Mouse (Mus musculus) MEL-GATA-1-ER (cell line): ENCODE data around the gene Muc13.

ENCODE experiments used
- DNase-seq: peaks from one replicate; pipeline ENCODE4 v3.0.0-alpha.2; 2012; ENCODE audit warnings: low read depth; ENCODE audit errors: extremely low read depth

Muc13 gene

DNA sequence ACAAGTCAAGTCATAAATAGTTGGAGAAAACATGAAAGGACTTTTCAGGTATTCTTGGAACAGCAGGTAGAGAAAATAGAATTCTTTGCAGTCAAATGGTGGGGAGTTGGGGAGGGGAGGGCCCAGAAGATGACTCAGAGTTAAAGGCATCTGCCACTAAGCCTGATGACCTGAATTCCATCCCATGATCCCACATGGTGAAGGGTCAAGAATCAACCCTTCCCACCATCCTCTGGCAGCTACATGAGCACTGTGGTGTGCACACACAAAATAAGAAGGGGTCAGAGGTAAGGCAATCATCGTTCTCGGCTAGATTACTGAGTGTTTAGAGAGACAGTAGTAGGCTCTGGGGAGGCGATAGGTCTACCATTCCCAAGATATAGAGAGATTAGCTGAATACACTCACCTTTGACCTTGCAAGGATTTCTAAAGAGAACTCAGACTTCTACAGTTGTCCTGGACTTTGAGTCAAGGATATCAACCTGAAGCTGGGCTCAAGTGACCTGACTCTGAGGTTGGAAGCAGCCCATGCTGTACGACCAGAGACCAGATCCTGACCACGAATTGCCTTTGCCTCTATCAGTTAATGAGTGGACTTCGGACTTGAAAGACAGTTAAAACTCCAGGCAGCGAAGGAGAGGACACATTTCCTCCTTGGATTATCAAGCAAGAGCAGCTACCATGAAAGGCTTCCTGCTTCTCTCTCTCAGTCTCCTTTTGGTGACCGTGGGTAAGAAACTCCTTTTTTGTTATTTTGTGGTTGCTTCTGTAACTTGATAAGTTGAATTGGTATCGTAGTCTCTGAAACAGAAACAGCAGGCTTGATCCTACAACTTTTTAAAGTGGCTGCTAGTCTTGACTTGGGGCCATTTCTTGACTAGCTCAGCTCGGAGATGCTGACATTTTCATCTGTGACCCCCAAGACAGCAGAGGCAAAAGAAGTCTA, at the start of gene Muc13:
Muc13 (plus strand) TSS at position 192 of the 946 bp plus-strand sequence.
- peak; percentile 82 for DNase-seq

GRCm38 (mm10) chr16:33744622-33745419, 49.0 kb upstream of the Muc13 start:
- no peak for DNase-seq

- DNase-seq = no peak
These were observed 48.4 kb upstream of the Muc13 start for GRCm38 (mm10) chr16:33745457-33745856.

DNA sequence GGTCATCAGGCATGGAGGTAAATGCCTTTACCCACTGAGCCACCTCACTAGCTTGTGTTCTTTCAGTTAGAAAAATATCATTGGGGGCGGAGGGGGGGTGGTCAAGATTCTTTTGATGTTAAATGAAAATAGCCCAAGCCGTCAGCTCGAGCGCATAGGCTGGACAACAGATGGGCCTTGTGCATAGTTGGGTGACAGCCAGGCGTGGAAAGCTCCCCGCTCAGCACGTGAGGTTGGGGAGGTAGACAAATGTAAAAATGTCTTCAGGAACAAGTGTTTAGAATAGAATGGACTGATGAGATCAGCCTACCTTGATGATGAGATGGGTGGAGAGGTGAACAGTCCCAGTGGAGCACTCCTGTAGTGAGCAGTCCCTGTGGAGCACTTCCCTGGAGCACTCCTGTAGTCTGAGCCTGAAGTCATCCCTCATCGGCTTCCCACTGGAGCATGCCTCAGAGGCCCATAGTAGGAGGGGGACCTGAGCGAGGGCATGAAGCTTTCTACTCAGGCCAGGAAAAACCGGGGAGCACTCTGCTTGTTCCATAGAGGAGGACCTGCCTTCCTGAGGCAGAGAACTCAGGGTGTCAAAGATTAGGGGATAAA, 47.7 kb upstream of the Muc13 start:
- no peak for DNase-seq

- DNase-seq = no peak
These were observed 46.4 kb upstream of the Muc13 start for GRCm38 (mm10) chr16:33747346-33747954.

DNA sequence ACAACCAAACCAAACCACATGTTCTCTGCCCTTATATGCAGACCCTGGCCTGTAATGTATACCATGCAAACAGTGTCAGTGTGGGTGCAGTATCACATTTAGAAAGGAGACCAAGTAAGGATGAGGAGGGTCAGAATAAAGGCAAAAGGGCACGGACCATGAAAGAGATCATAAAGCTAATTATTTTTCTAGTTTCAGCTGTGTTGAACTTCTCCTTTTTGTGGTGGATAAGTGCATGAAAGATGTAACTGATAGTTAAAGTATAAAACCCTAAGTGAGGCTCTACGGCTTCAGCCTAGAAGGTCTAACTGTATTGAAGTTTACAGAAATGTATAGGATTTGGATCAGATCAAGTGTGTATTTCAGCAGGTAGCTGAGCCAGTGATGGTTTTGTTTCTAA, 45.8 kb upstream of the Muc13 start:
- no peak for DNase-seq

DNA sequence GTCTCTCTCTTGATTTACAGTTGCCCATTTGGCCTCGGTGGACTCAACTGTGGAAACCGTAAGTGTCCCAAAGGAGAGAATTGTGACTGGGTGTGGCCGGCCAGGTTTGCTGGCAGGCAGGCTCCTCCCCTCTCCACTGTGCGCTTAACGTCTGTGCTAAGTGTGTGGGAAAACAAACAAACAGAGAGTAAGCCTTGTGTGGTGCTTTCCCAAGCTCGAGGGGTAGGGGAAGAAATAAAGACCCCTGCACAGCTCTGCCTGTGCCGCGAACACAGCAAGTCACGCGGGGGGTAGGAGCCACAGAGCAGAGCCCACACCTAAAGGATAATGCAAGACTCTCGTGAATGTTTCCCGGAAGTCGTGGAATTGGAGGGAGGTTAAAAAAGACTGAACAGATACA, 42.7 kb upstream of the Muc13 start:
- no peak for DNase-seq

- no peak for DNase-seq
These were observed 42.2 kb upstream of the Muc13 start for GRCm38 (mm10) chr16:33751590-33751989.

DNA sequence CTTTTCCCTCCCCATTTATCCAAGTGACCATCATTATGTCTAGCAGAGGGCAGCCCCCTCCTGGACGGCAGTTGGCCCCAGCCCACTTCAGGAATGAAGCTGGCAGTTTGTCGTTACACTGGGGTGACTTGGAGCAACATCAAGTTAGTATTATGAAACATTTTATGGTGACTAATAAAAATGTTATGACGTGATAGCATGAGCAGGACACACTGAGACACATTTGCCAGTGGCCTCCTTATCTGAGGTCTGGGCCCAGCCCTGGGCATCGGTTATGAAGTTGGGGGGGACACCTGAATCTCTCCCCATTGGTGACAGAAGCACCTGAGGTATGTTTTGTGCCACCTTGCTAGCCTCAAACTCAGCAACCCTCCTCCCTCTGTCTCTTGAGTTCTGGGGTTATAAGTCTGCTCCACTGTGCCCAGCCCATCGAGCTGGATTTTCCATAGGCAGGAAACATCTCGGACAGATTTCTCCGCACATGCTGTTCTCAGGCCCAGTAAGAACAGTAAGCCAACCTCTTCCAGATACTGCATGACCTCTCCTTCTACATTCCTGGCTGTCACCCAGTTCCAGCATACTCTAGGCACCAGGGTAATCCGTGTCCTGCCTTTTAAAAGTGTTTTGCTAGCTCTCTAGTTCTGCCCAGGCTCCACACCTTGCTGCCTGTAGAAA, 40.8 kb upstream of the Muc13 start:
- DNase-seq = no peak

GRCm38 (mm10) chr16:33755293-33755692, 38.5 kb upstream of the Muc13 start:
- no peak for DNase-seq

GRCm38 (mm10) chr16:33755961-33756360, 37.9 kb upstream of the Muc13 start:
- no peak for DNase-seq

GRCm38 (mm10) chr16:33756396-33756795, 37.4 kb upstream of the Muc13 start:
- DNase-seq = no peak

GRCm38 (mm10) chr16:33759207-33759606, 34.6 kb upstream of the Muc13 start:
- DNase-seq = no peak

DNA sequence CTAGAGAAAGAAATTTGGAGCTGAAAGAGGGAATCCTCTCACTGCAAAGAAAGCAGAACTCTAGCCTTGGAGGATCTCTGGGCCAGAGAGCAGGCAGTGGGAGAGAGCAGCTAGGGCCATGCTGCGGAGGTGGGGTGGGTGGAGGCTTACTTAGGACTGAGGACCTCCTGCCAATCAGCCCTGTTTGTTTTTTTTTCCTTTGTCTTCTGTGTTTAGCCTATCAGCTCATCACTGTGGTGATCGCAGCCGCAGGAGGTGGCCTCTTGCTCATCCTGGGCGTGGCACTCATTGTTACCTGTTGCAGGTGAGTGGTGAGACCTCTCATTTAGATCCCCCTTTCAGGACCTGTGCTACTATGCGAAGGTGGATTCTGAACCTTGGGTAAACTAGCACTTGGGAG, 33.3 kb upstream of the Muc13 start:
- DNase-seq = no peak

- no peak for DNase-seq
These were observed 32.8 kb upstream of the Muc13 start for GRCm38 (mm10) chr16:33760996-33761395.

- no peak for DNase-seq
These were observed 29.2 kb upstream of the Muc13 start for GRCm38 (mm10) chr16:33764501-33765193.

GRCm38 (mm10) chr16:33765477-33765876, 28.4 kb upstream of the Muc13 start:
- DNase-seq = no peak

DNA sequence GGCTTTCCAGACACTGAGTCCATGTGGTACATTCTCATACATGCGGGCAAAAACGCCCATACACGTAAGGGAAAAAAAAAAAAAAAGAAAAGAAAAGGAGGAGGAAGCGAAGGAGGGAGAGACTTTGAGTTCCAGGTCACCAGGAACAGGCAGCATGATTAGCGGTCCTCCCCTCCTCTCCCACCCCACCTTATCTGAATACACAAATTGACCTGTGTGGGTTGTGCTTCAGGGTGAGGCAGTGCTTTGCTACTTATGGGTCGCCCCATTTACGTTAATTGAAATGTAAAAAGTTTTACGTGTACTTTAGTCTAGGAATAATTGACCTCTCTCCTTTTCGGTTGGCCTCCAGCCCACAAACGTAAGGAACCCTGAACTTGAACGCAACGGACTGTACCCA, 27.5 kb upstream of the Muc13 start:
- DNase-seq = no peak

DNA sequence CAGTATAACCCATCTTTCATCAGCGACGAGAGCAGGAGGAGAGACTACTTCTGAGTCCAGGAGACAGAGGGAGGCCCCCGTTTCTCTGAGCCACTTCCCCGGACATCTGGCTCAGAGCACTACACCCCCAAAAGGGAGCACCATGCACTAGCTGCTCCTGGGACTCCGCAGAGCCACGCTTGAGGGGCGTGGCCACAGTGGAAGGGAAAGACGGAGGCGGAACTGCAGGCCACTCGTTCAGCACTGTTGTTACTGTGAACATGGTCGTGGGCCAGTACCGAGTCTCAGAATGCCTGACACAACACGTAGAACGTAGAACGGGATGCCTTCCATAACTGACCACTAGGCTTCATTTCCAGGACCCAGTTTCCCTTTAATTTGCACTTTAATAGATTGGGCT, 27.1 kb upstream of the Muc13 start:
- DNase-seq = no peak
